Mouse (Mus musculus): ENCODE results near the gene Sox6. TPM values are rescaled to one million over a fixed set of nuclear protein-coding genes. Genes with fewer than 3 reads are reported as not detected.

Gene Sox6
- total RNA-seq, 1 experiment: 1.2 TPM

GRCm38 (mm10) chr7:115501497-115501896 is 537.1 kb downstream of the Sox6 start:
- no peak overlapping the region for H3K27ac ChIP-seq (ENCODE audit: insufficient read depth, low read depth, low read length, poor library complexity, severe bottlenecking)
- H3K4me3 ChIP-seq (ENCODE audit: insufficient read depth in 1 of 2, low read depth in 1 of 2, low read length in 2 of 2, poor library complexity in 1 of 2, severe bottlenecking in 1 of 2): no peak overlapping the region
- H3K36me3 ChIP-seq (ENCODE audit: control insufficient read depth, insufficient read depth, low read length, poor library complexity, severe bottlenecking): no peaks in the 10 kb centered on the region
- H3K4me1 ChIP-seq (ENCODE audit: control insufficient read depth in 2 of 2, insufficient read depth in 2 of 2, low read length in 2 of 2, poor library complexity in 1 of 2): no peaks in the 10 kb centered on the region
- TF ChIP-seq ZNF384 (IDR thresholded peaks at IDR 0.05; ENCODE audit: low read depth, low read length) (no peak), HCFC1 (IDR thresholded peaks at IDR 0.05; ENCODE audit: borderline replicate concordance, insufficient read depth, low read length) (no peak), ZC3H11A (IDR thresholded peaks at IDR 0.05; ENCODE audit: borderline replicate concordance, low read depth, low read length) (no peak)
- DNase-seq (ENCODE audit: low read depth, low spot score): peak; percentile 36
- in situ Hi-C loops (cut with MboI; ENCODE audit: low sequenced_read_pairs in 2 of 2, unreplicated experiment in 2 of 2): no loop called here
- no peaks in the 10 kb centered on the region for H3K9me3 ChIP-seq (ENCODE audit: control insufficient read depth, insufficient read depth, low read depth, low read length)
- no peak overlapping the region for H3K9ac ChIP-seq (ENCODE audit: insufficient read depth, low read depth, low read length, poor library complexity, severe bottlenecking)

- no peaks in the 10 kb centered on the region for H3K36me3 ChIP-seq (ENCODE audit: control insufficient read depth, insufficient read depth, low read length, poor library complexity, severe bottlenecking)
- no peak overlapping the region for H3K4me3 ChIP-seq (ENCODE audit: insufficient read depth in 1 of 2, low read depth in 1 of 2, low read length in 2 of 2, poor library complexity in 1 of 2, severe bottlenecking in 1 of 2)
- H3K9me3 ChIP-seq (ENCODE audit: control insufficient read depth, insufficient read depth, low read depth, low read length): no peaks in the 10 kb centered on the region
- no peaks in the 10 kb centered on the region for H3K4me1 ChIP-seq (ENCODE audit: control insufficient read depth in 2 of 2, insufficient read depth in 2 of 2, low read length in 2 of 2, poor library complexity in 1 of 2)
- in situ Hi-C loops (cut with MboI; ENCODE audit: low sequenced_read_pairs in 2 of 2, unreplicated experiment in 2 of 2): no loop called here
- no peak overlapping the region for H3K9ac ChIP-seq (ENCODE audit: insufficient read depth, low read depth, low read length, poor library complexity, severe bottlenecking)
- TF ChIP-seq CHD2 (IDR thresholded peaks at IDR 0.05; ENCODE audit: low read depth, low read length) (no peak), HCFC1 (IDR thresholded peaks at IDR 0.05; ENCODE audit: borderline replicate concordance, insufficient read depth, low read length) (no peak), ZNF384 (IDR thresholded peaks at IDR 0.05; ENCODE audit: low read depth, low read length) (no peak), ZC3H11A (IDR thresholded peaks at IDR 0.05; ENCODE audit: borderline replicate concordance, low read depth, low read length) (no peak), MAFK (IDR thresholded peaks at IDR 0.05; ENCODE audit: insufficient read depth, low read depth, low read length) (no peak)
- H3K27ac ChIP-seq (ENCODE audit: insufficient read depth, low read depth, low read length, poor library complexity, severe bottlenecking): no peak overlapping the region
- DNase-seq (ENCODE audit: low read depth, low spot score): no peak
Observed at GRCm38 (mm10) chr7:115500825-115501224, 537.8 kb downstream of the Sox6 start.

GRCm38 (mm10) chr7:115500170-115500569 is 538.4 kb downstream of the Sox6 start:
- TF ChIP-seq ZC3H11A (IDR thresholded peaks at IDR 0.05; ENCODE audit: borderline replicate concordance, low read depth, low read length) (no peak), MAFK (IDR thresholded peaks at IDR 0.05; ENCODE audit: insufficient read depth, low read depth, low read length) (no peak), CHD2 (IDR thresholded peaks at IDR 0.05; ENCODE audit: low read depth, low read length) (no peak), ZNF384 (IDR thresholded peaks at IDR 0.05; ENCODE audit: low read depth, low read length) (no peak), HCFC1 (IDR thresholded peaks at IDR 0.05; ENCODE audit: borderline replicate concordance, insufficient read depth, low read length) (no peak)
- in situ Hi-C loops (cut with MboI; ENCODE audit: low sequenced_read_pairs in 2 of 2, unreplicated experiment in 2 of 2): no loop called here
- no peak for DNase-seq (ENCODE audit: low read depth, low spot score)

GRCm38 (mm10) chr7:115491721-115492120 is 546.9 kb downstream of the Sox6 start:
- TF ChIP-seq HCFC1 (IDR thresholded peaks at IDR 0.05; ENCODE audit: borderline replicate concordance, insufficient read depth, low read length) (no peak), ZC3H11A (IDR thresholded peaks at IDR 0.05; ENCODE audit: borderline replicate concordance, low read depth, low read length) (no peak), ZNF384 (IDR thresholded peaks at IDR 0.05; ENCODE audit: low read depth, low read length) (no peak), MAFK (IDR thresholded peaks at IDR 0.05; ENCODE audit: insufficient read depth, low read depth, low read length) (no peak), CHD2 (IDR thresholded peaks at IDR 0.05; ENCODE audit: low read depth, low read length) (no peak)

More at GRCm38 (mm10) chr7:115500170-115500569, 538.4 kb downstream of the Sox6 start:
- no peaks in the 10 kb centered on the region for H3K9me3 ChIP-seq (ENCODE audit: control insufficient read depth, insufficient read depth, low read depth, low read length)
- H3K36me3 ChIP-seq (ENCODE audit: control insufficient read depth, insufficient read depth, low read length, poor library complexity, severe bottlenecking): no peaks in the 10 kb centered on the region
- H3K4me1 ChIP-seq (ENCODE audit: control insufficient read depth in 2 of 2, insufficient read depth in 2 of 2, low read length in 2 of 2, poor library complexity in 1 of 2): no peaks in the 10 kb centered on the region
- H3K27ac ChIP-seq (ENCODE audit: insufficient read depth, low read depth, low read length, poor library complexity, severe bottlenecking): no peak overlapping the region
- no peak overlapping the region for H3K9ac ChIP-seq (ENCODE audit: insufficient read depth, low read depth, low read length, poor library complexity, severe bottlenecking)
- H3K4me3 ChIP-seq (ENCODE audit: insufficient read depth in 1 of 2, low read depth in 1 of 2, low read length in 2 of 2, poor library complexity in 1 of 2, severe bottlenecking in 1 of 2): no peak overlapping the region

GRCm38 (mm10) chr7:115489608-115490007 is 549.0 kb downstream of the Sox6 start:
- no peaks in the 10 kb centered on the region for H3K36me3 ChIP-seq (ENCODE audit: control insufficient read depth, insufficient read depth, low read length, poor library complexity, severe bottlenecking)
- in situ Hi-C loops (cut with MboI; ENCODE audit: low sequenced_read_pairs in 2 of 2, unreplicated experiment in 2 of 2): no loop called here
- TF ChIP-seq ZNF384 (IDR thresholded peaks at IDR 0.05; ENCODE audit: low read depth, low read length): no peak
- no peak for TF ChIP-seq CHD2 (IDR thresholded peaks at IDR 0.05; ENCODE audit: low read depth, low read length)
- TF ChIP-seq ZC3H11A (IDR thresholded peaks at IDR 0.05; ENCODE audit: borderline replicate concordance, low read depth, low read length): no peak
- no peak for TF ChIP-seq HCFC1 (IDR thresholded peaks at IDR 0.05; ENCODE audit: borderline replicate concordance, insufficient read depth, low read length)
- TF ChIP-seq MAFK (IDR thresholded peaks at IDR 0.05; ENCODE audit: insufficient read depth, low read depth, low read length): no peak
- H3K4me3 ChIP-seq (ENCODE audit: insufficient read depth in 1 of 2, low read depth in 1 of 2, low read length in 2 of 2, poor library complexity in 1 of 2, severe bottlenecking in 1 of 2): no peak overlapping the region
- H3K9ac ChIP-seq (ENCODE audit: insufficient read depth, low read depth, low read length, poor library complexity, severe bottlenecking): no peak overlapping the region
- no peaks in the 10 kb centered on the region for H3K4me1 ChIP-seq (ENCODE audit: control insufficient read depth in 2 of 2, insufficient read depth in 2 of 2, low read length in 2 of 2, poor library complexity in 1 of 2)
- peak; percentile 16 for DNase-seq (ENCODE audit: low read depth, low spot score)
- H3K27ac ChIP-seq (ENCODE audit: insufficient read depth, low read depth, low read length, poor library complexity, severe bottlenecking): no peak overlapping the region
- no peaks in the 10 kb centered on the region for H3K9me3 ChIP-seq (ENCODE audit: control insufficient read depth, insufficient read depth, low read depth, low read length)

More at GRCm38 (mm10) chr7:115491721-115492120, 546.9 kb downstream of the Sox6 start:
- Histone ChIP-seq H3K9ac (ENCODE audit: insufficient read depth, low read depth, low read length, poor library complexity, severe bottlenecking) (no peak overlapping the region), H3K36me3 (ENCODE audit: control insufficient read depth, insufficient read depth, low read length, poor library complexity, severe bottlenecking) (no peaks in the 10 kb centered on the region), H3K27ac (ENCODE audit: insufficient read depth, low read depth, low read length, poor library complexity, severe bottlenecking) (no peak overlapping the region), H3K9me3 (ENCODE audit: control insufficient read depth, insufficient read depth, low read depth, low read length) (no peaks in the 10 kb centered on the region), H3K4me1 (ENCODE audit: control insufficient read depth in 2 of 2, insufficient read depth in 2 of 2, low read length in 2 of 2, poor library complexity in 1 of 2) (no peaks in the 10 kb centered on the region), H3K4me3 (ENCODE audit: insufficient read depth in 1 of 2, low read depth in 1 of 2, low read length in 2 of 2, poor library complexity in 1 of 2, severe bottlenecking in 1 of 2) (no peak overlapping the region)
- in situ Hi-C loops (cut with MboI; ENCODE audit: low sequenced_read_pairs in 2 of 2, unreplicated experiment in 2 of 2): no loop called here
- DNase-seq (ENCODE audit: low read depth, low spot score): no peak
